Mouse (Mus musculus): ENCODE data around the gene Olfr17. TPM values are rescaled to one million over a fixed set of nuclear protein-coding genes. Genes with fewer than 3 reads are reported as not detected.
"Not testable (repeated sequence)": the region's sequence is repeated elsewhere in the genome, so short reads cannot be mapped to it uniquely, and the experiment has no call there.

The Olfr17 gene
- not detected in 2 replicates for polyA plus RNA-seq (2012; ENCODE audit: insufficient read depth, low replicate concordance)

- H3K4me3 ChIP-seq (replicated peaks): no peak within 1 kb of the TSS
- H3K36me3 ChIP-seq (replicated peaks; ENCODE audit: low read length): no peaks in the 10 kb centered on the region
- peaks cover 2% of the 10 kb centered on the region; the same call in 1 of the 2 replicates for H3K9me3 ChIP-seq
- no peaks in the 10 kb centered on the region for H3K27me3 ChIP-seq (replicated peaks)
- H3K4me1 ChIP-seq: no peaks in the 10 kb centered on the region
- TF ChIP-seq GATA1 (IDR thresholded peaks at IDR 0.05; ENCODE audit: borderline replicate concordance, low read length) (no peak), FLI1 (IDR thresholded peaks at IDR 0.05; ENCODE audit: low read length) (no peak)
Observed at GRCm38 (mm10) chr7:107092920-107093319, at the start of gene Olfr17. Gene Olfr17 (plus strand): TSS chr7:107093220.

GRCm38 (mm10) chr7:107044407-107044806, 48.6 kb upstream of the Olfr17 start:
- no peak overlapping the region for H3K4me3 ChIP-seq (replicated peaks)
- no peaks in the 10 kb centered on the region for H3K4me1 ChIP-seq
- no peaks in the 10 kb centered on the region for H3K27me3 ChIP-seq (replicated peaks)
- no peaks in the 10 kb centered on the region for H3K9me3 ChIP-seq
- TF ChIP-seq GATA1 (IDR thresholded peaks at IDR 0.05; ENCODE audit: borderline replicate concordance, low read length): no peak
- no peak for TF ChIP-seq FLI1 (IDR thresholded peaks at IDR 0.05; ENCODE audit: low read length)
- H3K36me3 ChIP-seq (replicated peaks; ENCODE audit: low read length): no peaks in the 10 kb centered on the region

- no peak overlapping the region for H3K4me3 ChIP-seq (replicated peaks)
Observed at GRCm38 (mm10) chr7:107045833-107046232, 47.2 kb upstream of the Olfr17 start.

DNA sequence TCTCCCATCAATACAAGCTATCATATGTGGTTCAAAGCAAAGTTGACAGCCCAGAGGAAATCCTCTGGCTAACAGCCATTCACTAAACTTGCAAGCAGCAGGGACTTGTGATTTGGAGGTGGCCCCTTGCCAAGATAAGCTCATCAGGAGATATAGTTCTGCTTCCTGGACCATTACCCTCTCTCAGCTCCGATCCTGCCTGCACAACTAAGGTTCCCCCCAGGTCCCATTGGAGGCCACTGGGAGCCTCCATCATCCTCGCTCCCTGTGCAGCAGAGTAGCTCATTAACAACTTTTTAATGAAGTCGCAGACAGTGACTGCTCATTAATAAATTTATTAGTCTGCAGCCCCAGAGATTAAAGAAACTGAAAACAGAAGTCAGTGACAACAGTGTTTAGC, 45.4 kb upstream of the Olfr17 start:
- Histone ChIP-seq H3K27me3 (replicated peaks) (no peaks in the 10 kb centered on the region), H3K36me3 (replicated peaks; ENCODE audit: low read length) (no peaks in the 10 kb centered on the region), H3K9me3 (no peaks in the 10 kb centered on the region), H3K4me1 (no peaks in the 10 kb centered on the region), H3K4me3 (replicated peaks) (no peak overlapping the region)
- TF ChIP-seq FLI1 (IDR thresholded peaks at IDR 0.05; ENCODE audit: low read length) (no peak), GATA1 (IDR thresholded peaks at IDR 0.05; ENCODE audit: borderline replicate concordance, low read length) (no peak)

More at GRCm38 (mm10) chr7:107045833-107046232, 47.2 kb upstream of the Olfr17 start:
- no peaks in the 10 kb centered on the region for H3K27me3 ChIP-seq (replicated peaks)
- no peak for TF ChIP-seq FLI1 (IDR thresholded peaks at IDR 0.05; ENCODE audit: low read length)
- no peak for TF ChIP-seq GATA1 (IDR thresholded peaks at IDR 0.05; ENCODE audit: borderline replicate concordance, low read length)
- no peaks in the 10 kb centered on the region for H3K36me3 ChIP-seq (replicated peaks; ENCODE audit: low read length)
- H3K4me1 ChIP-seq: no peaks in the 10 kb centered on the region
- H3K9me3 ChIP-seq: no peaks in the 10 kb centered on the region

- Histone ChIP-seq H3K4me1 (no peaks in the 10 kb centered on the region), H3K27me3 (replicated peaks) (no peaks in the 10 kb centered on the region), H3K36me3 (replicated peaks; ENCODE audit: low read length) (no peaks in the 10 kb centered on the region), H3K9me3 (peaks cover 21% of the 10 kb centered on the region), H3K4me3 (replicated peaks) (no peak within 1 kb of the TSS)
- TF ChIP-seq GATA1 (IDR thresholded peaks at IDR 0.05; ENCODE audit: borderline replicate concordance, low read length) (no peak), FLI1 (IDR thresholded peaks at IDR 0.05; ENCODE audit: low read length) (no peak)
Observed at GRCm38 (mm10) chr7:107070681-107071080, 22.3 kb upstream of the Olfr17 start, which contains the start of gene Olfr714. Gene Olfr714 (plus strand): TSS chr7:107070981.

- H3K36me3 ChIP-seq (replicated peaks; ENCODE audit: low read length); H3K4me3 ChIP-seq (replicated peaks); H3K27me3 ChIP-seq (replicated peaks): not testable (repeated sequence)
Observed at GRCm38 (mm10) chr7:107110269-107110668, 17.2 kb downstream of the Olfr17 start, which contains the start of gene Olfr715b. Gene Olfr715b (minus strand): TSS chr7:107110369.

GRCm38 (mm10) chr7:107130983-107131382, 38.0 kb downstream of the Olfr17 start, which contains the start of gene Olfr715:
Gene Olfr715 (minus strand): TSS chr7:107131083.
- not testable (repeated sequence) for H3K36me3 ChIP-seq (replicated peaks; ENCODE audit: low read length); H3K4me3 ChIP-seq (replicated peaks); H3K4me1 ChIP-seq; H3K9me3 ChIP-seq; H3K27me3 ChIP-seq (replicated peaks)

More at GRCm38 (mm10) chr7:107110269-107110668, 17.2 kb downstream of the Olfr17 start, which contains the start of gene Olfr715b:
- not testable (repeated sequence) for H3K4me1 ChIP-seq, H3K9me3 ChIP-seq

GRCm38 (mm10) chr7:107138027-107138426, 45.0 kb downstream of the Olfr17 start, which contains the start of gene Olfr716:
Gene Olfr716 (plus strand): TSS chr7:107138327.
- H3K4me1 ChIP-seq; H3K27me3 ChIP-seq (replicated peaks); H3K36me3 ChIP-seq (replicated peaks; ENCODE audit: low read length); H3K4me3 ChIP-seq (replicated peaks); H3K9me3 ChIP-seq: not testable (repeated sequence)

Other genes with a start within 250 kb of the Olfr17 start
- gene Olfr703, start 249.9 kb upstream of the Olfr17 start, polyA plus RNA-seq (2012; ENCODE audit: insufficient read depth, low replicate concordance): 0.58 TPM in 1 of 2 replicates, not detected in the other
- gene Olfr704, start 230.0 kb upstream of the Olfr17 start, polyA plus RNA-seq (2012; ENCODE audit: insufficient read depth, low replicate concordance): not detected in 2 replicates
- not detected in 2 replicates for gene Olfr705, start 216.3 kb upstream of the Olfr17 start, polyA plus RNA-seq (2012; ENCODE audit: insufficient read depth, low replicate concordance)
- not detected in 2 replicates for gene Olfr706, start 205.1 kb upstream of the Olfr17 start, polyA plus RNA-seq (2012; ENCODE audit: insufficient read depth, low replicate concordance)
- not detected in 2 replicates for gene Olfr707, start 192.0 kb upstream of the Olfr17 start, polyA plus RNA-seq (2012; ENCODE audit: insufficient read depth, low replicate concordance)
- not detected in 2 replicates for gene Olfr1532-ps1, start 185.2 kb upstream of the Olfr17 start, polyA plus RNA-seq (2012; ENCODE audit: insufficient read depth, low replicate concordance)
- not detected in 2 replicates for gene Olfr709-ps1, start 161.0 kb upstream of the Olfr17 start, polyA plus RNA-seq (2012; ENCODE audit: insufficient read depth, low replicate concordance)
- gene Olfr710, start 144.9 kb upstream of the Olfr17 start, polyA plus RNA-seq (2012; ENCODE audit: insufficient read depth, low replicate concordance): not detected in 2 replicates
- gene Olfr6, start 129.3 kb upstream of the Olfr17 start, polyA plus RNA-seq (2012; ENCODE audit: insufficient read depth, low replicate concordance): not detected in 2 replicates
- not detected in 2 replicates for gene Olfr711, start 117.8 kb upstream of the Olfr17 start, polyA plus RNA-seq (2012; ENCODE audit: insufficient read depth, low replicate concordance)
- 0.47 TPM in 1 of 2 replicates, not detected in the other for gene Olfr2, start 87.1 kb upstream of the Olfr17 start, polyA plus RNA-seq (2012; ENCODE audit: insufficient read depth, low replicate concordance)
- gene Olfr713, start 62.0 kb upstream of the Olfr17 start, polyA plus RNA-seq (2012; ENCODE audit: insufficient read depth, low replicate concordance): not detected in 2 replicates
- not detected in 2 replicates for gene Olfr714, start 22.2 kb upstream of the Olfr17 start, polyA plus RNA-seq (2012; ENCODE audit: insufficient read depth, low replicate concordance)
- not detected in 2 replicates for gene Olfr715b, start 17.1 kb downstream of the Olfr17 start, polyA plus RNA-seq (2012; ENCODE audit: insufficient read depth, low replicate concordance)
- not detected in 2 replicates for gene Olfr715, start 37.9 kb downstream of the Olfr17 start, polyA plus RNA-seq (2012; ENCODE audit: insufficient read depth, low replicate concordance)
- not detected in 2 replicates for gene Olfr716, start 45.1 kb downstream of the Olfr17 start, polyA plus RNA-seq (2012; ENCODE audit: insufficient read depth, low replicate concordance)
- gene Nlrp14, start 73.8 kb downstream of the Olfr17 start, polyA plus RNA-seq (2012; ENCODE audit: insufficient read depth, low replicate concordance): not detected in 2 replicates
- gene Rbmxl2, start 116.2 kb downstream of the Olfr17 start, polyA plus RNA-seq (2012; ENCODE audit: insufficient read depth, low replicate concordance): not detected in 2 replicates

All from megakaryocyte, embryonic 14.5 days (primary cell).